Mouse (Mus musculus): Measurements from ENCODE around the gene Trhr2.
"Not testable (repeated sequence)": the region's sequence is repeated elsewhere in the genome, so short reads cannot be mapped to it uniquely, and the experiment has no call there.

The Trhr2 gene

DNA sequence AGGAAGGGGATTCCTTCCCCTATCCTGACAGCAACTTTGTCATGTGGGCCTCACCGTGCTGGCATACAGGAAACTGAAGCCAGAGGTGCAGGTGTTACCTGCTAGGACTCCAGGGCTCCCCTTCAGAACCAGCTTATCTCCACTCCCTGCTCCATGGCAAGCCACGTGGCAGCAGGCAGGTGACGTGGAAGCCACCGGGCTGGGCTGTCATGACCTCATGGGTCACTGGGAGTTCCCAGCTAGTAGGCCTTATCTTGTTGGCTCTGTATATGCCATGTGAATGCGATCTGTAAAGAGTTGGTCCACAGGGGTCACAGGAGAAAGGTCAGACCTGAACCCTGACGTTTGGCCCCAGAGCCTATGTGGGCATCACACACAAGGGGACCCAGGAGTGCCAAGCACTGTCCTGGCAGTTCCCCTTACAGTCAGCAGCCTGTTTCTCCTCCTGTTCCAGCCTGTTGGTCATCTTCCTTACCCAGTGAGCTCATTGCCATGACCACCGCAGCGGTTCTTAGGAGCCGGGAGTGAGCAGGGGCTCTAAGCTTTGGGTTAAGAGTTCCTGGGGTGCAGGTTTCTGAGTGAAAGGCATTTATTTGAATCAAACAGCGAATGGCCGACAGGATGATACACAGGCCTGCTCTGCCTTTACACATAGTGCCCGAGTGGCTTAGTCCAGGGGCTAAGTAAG lies 30.0 kb downstream of the Trhr2 start:
- DNase-seq (ENCODE audit: low spot score): no peak

DNA sequence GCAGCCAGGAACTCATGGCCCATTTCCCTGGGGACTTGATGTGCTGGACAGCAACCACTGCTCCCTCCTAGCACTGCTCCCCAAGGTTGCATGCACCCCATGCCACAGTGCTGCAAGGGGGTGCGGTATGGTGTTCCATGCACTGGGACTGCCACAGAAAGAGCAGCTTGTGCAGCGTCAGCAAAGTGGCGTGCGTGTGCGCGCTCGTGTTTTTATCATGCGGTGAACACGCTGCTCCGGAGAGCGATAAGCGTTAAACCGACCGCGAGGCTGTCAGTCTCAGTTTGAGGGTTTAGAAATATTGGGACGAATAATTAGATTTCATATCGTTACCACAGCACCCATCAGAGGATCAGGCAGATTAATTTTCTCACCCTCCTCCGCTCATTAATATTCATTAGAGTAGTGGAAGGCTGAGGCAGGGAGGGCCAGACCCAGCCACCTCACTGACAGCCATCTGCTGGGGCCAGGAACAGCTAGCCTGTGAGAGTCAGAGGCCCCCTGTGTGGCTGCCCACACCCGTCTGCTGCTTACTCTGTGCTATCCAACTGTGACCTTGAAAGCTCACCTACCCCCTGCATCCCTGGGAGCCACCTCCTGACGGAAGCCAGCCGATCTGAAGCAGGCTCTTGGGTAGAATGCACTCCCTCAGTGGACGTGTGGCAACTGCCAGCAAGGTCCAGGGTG lies 30.9 kb downstream of the Trhr2 start:
- DNase-seq (ENCODE audit: low spot score): no peak

DNA sequence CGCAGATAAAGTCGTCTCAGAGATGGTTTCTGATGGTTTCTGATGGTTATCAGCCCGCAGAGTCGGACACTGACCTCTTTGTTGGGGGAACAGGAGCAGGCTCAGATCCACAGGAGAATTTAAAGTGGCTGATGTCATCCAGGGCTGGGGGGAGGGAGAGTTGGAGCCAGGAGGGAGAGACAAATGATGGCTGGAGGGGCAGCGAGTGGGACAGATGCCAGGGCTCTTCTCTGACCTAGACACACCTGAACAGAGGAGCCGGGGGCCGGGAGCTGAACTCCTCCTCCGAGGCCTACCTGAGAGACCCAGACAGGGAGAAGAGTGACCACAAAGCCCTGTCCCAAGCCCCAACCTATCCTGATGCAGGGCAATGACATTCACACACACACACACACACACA lies 31.5 kb downstream of the Trhr2 start:
- no peak for DNase-seq (ENCODE audit: low spot score)

DNA sequence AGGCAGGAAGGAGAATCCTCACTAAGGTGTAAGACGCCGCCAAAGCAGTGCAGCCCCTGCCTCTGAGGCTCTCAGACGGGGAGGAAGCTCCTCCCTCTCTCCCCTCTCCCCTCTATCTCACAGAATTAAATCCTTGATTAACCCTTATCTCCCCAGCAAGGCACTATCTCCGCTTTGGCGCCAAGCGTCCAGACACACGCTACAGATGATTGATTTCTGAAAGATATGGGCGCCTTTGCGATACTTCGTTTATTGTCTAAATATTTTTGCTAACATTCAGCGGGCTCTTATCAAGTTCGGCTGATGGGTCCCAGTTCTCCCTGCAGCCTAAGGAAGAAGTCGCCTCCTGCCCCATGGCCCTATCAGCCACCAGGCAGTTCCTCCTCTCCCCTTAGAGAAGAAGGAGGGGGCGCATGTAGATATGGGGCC lies 34.4 kb downstream of the Trhr2 start:
- DNase-seq (ENCODE audit: low spot score): no peak

DNA sequence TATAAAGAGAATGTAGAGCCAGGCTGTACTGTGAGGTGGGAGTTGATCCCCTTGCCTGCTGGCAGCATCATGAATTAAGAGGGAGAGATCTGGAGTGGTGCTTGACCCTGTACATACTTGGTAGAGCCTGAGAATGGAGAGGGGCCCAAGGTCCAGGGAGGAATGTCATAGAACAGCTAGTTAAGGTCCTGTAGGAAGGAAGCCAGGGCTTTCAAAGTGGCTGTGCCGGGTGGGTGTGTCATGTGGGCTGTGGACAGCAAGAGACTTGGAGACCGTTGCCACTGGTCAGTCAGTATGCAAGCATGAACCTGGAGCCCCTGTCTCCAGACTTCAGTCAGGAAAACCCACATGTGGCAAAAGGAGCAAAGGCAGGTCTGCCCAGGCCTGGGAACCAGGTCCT lies 35.4 kb downstream of the Trhr2 start:
- DNase-seq (ENCODE audit: low spot score): no peak

DNA sequence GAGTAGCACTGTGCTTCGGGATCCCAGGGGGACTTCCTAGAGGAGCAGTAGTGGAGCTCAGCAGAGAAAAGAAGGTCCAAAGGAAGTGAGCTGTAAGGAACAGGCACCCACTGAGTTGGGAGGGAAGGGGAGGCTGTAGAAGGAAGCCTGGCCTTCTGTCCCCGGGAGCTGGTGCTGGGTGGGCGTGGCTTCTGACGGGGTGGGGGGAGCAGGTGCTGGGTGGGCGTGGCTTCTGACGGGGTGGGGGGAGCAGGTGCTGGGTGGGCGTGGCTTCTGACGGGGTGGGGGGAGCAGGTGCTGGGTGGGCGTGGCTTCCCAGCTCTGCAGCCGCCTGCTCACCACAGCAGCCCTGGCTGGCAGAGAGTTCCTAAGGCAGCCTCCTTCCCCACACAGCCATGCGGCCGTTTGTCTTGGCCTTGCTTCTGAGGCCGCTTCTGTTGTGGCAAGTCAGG lies 36.6 kb downstream of the Trhr2 start:
- DNase-seq (ENCODE audit: low spot score): not testable (repeated sequence)

DNA sequence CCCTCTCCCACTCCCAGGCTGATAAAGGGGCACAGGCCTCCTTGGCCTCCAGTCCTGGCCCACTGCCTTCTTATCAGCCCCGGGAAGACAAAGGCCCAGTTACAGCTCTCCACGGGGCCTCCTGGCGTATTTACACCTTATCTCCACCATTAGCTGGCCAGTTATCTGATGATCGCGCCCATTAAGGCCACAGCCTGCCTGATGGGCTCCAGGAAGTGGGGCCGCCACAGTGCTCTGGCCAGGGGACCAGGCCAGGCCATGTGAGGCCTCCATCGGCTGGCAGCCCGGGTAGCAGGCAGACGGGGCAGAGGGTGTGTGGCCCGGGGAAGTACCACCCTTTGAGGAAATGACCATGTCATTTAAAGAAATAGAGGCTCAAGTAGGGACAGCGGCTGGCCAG lies 37.8 kb downstream of the Trhr2 start:
- DNase-seq (ENCODE audit: low spot score): no peak

DNA sequence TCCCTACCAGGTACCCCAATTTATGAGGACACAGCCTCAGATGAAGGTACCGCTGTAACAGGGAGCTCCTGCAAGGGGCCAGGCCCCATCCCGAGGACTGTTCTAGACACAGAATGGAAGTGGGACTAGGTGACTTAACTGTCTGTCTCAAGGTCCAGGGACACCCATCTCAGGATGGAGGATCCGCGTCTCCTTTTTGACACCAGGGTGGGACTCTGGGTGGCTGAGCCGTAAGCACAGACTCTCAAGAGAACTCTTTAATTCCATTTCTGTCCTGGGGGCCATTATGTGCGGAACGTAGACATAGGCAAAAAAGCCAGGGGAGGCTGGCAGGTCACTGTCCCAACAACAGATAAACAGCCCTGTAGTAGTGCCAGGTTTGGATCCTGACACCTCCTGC lies 38.4 kb downstream of the Trhr2 start:
- DNase-seq (ENCODE audit: low spot score): no peak

DNA sequence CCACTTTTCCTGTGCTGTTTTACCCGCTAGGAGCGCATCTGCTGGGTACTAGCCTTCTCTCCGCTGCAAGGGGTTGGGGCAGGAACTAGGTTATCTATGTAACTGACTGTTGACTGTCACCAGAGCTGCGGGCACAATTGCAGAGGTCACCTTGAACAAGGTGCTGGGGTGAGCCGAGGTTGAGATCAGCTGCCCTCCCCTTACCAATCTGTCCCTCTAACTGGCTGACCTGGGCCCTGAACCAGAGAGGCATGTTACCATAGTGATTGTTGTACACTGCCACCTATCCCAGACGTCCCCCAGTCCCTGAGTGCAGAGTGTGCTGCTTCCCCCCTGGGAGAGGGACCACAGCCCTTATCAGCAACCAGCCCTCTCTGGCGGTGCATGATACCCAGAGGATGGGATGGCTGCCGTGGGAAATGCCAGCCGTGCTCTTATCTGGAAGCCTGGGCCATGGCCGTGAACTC lies 39.1 kb downstream of the Trhr2 start:
- no peak for DNase-seq (ENCODE audit: low spot score)

DNA sequence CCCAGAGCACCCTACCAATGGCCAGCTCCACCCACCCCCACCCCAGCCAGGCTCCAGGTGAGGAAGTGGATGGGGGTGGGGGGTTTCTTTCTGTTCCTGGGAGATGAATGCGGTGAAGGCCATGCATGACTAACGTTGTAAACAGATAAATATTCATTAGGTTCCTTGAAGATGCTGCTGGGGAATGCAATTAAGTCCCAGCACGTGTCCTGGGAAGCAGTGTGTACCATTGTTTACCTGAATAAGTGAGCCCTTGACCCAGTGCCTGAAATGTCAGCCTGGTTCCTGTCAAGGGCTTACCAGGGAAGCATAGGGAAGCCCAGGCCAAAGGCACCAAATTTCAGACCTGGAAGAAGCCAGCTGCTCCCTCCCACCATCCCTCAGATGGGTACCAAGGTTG lies 40.0 kb downstream of the Trhr2 start:
- DNase-seq (ENCODE audit: low spot score): no peak

DNA sequence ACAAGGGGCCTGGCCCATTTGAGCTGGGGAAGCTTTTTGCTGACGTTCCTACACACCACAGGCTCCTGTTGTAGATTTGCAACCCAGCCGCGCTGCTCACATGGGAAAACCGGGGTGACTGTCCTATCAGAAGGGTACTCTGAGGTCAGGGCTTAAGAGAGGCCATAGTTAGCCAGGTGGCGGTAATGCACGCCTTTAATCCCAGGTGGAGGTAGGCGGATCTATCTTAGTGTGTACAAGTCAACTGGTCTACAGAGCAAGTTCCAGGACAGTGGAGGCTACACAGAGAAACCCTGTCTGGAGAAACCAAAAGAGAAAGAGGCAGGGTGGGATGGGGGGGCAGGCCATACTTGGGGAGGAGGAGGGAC lies 40.9 kb downstream of the Trhr2 start:
- no peak for DNase-seq (ENCODE audit: low spot score)

DNA sequence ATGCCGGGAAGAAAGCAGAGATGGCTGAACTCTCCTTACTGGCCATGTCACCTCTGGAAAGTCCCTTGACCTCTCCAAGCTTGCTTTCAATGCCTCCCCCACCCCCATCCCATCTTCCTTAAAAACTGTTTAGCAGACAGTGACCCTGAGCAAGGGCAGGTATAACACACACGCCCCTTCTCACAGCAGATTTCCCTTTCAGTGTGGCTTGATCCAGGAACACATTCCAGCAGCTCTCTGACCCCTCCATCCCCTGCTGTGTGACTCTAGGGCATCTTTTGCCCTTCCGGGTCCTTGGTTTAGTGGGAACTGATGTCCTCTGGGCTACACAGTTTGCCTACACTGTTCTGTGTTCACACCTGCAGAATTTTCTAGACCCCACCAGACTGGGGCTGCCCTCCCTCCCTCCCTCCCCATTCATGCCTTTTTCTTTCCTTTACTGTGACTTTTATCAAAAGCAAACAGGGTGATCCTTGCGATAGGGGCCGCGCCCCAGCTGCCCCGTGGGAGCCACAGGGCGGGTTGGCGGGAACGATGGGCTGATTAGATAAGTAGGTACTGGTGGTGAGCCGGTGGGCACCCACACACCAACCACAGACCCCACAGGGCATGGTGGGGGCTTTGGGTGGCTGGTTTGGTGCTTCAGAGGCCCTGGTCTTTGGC lies 41.4 kb downstream of the Trhr2 start:
- DNase-seq (ENCODE audit: low spot score): no peak

DNA sequence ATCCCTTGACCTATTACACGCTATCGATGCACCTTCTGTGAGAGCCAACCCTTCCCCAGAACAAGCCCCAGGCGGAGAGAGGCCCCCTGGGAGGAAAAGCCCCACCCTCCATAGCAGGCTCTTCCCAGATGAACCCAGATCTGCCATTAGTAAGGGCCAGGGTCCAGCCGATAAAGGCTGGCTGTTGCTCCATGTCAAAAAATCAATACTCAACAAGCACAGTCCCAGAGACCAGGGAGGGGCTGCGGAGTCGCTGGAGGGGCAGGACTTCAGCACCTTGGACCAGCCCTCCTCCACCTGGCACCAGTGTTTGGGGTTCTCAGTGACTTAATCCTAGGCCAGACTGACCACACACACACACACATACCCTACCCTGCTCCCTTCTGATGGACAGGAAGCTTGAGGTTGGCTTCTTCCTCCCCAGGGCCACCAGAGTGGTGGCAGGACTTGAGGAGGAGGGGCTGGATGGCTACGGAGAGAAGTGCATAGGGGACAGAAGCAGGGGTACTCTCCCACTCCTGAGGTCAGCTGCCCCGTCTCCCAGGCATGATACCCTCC lies 42.5 kb downstream of the Trhr2 start:
- no peak for DNase-seq (ENCODE audit: low spot score)

DNA sequence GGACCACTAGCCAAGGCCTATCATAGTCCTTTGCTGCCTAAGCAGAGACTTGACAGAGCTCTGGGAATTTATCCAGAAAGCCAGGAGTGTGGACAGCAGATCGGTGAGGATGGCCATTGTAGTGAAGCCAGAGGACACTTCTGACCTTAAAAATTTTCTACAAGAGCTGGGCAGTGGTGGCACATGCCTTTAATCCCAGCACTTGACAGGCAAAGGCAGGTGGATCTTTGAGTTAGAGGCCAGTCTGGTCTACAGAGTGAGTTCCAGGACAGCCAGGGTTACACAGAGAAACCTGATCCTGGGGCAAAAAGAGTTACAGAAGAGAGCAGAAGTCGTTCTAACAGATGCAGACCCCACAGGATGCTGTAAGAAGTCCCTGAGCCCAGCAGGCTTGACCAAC lies 44.1 kb downstream of the Trhr2 start:
- no peak for DNase-seq (ENCODE audit: low spot score)

DNA sequence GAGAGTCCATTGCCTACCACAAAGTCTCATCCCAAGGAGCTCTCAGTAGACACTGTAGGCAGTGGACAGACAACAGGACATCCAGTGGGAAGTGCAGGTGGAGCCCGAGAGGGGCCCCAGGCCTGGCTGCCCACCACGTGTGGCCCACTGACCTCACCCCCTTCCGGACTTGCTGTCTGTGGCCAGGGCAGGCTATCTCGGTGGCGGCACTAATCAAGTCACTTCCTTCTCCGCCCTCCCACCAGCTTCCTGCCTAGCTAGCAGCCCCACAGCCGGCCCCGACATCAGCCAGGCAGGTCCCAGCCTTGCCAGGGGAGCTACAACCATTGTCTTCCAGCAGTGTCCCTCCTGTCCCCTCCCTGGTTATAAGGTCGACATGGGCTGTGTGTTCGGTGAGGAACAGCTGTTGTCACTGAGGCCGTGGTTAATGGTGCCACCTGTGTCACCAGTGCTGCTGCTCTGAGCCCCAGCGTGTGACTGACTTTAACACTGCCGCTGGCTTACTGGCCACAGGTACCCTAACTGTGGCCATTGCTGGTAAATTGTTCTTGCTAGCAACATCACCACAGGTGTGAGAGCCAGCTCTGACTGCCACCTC lies 45.5 kb downstream of the Trhr2 start:
- DNase-seq (ENCODE audit: low spot score): no peak

DNA sequence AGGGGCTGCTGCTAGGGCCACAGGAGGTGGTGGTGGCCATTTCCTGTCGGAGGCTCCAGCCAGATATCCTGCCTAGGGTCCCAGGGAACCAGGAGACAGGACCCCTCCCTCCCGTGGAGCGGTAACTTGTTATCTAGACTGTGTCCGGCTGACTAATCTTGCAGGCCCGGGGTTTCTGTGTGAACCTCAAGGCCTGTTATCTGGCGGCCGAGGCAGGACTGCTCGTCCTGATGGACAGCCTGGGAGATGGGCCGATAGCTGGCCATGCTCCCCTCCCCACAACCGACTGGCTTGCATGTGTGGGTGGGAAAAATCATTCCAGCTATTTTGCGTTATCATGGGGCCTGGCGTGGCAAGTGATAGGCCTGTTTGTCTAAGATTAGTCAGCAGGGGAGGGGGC lies 47.2 kb downstream of the Trhr2 start:
- DNase-seq (ENCODE audit: low spot score): no peak

DNA sequence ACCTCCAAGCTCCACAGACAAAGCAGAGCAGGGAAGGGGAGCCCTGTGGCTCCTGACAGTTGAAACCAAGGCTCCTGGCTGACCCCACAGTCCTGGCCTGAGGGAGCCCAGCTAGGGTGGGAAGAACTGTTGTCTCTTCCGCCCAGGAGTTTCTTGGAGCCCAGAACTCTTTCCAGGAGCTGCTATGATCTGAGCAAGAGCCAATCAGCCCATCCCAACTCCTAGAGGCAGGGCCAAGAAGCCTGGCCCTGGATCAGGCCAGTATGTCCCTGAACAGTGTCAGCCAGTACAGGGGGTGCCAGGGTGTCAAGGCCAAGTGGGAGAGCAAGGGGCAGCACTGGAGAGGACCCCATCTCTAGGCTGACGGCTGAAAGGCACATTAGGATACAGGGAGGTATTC lies 48.0 kb downstream of the Trhr2 start:
- DNase-seq (ENCODE audit: low spot score): no peak

DNA sequence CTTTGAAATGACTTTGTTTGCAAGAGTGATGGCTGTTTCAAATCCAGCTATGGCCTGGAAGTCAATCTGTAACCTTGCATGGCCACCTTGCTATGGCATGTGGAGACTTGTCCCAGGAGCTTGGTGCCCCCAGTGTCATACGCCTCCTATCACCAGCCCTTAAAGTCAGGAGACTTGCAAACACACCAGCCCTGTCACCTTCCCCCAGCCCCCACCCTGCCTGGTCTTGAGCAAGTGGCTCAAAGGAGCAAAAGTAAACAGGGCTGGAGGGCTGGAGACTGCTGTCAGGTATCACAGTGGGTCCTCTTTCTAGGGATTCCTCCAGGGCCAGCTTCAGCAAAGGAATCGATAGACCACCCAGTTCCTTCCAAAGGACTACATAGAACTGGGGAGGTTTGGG lies 49.4 kb downstream of the Trhr2 start:
- DNase-seq (ENCODE audit: low spot score): no peak

DNA sequence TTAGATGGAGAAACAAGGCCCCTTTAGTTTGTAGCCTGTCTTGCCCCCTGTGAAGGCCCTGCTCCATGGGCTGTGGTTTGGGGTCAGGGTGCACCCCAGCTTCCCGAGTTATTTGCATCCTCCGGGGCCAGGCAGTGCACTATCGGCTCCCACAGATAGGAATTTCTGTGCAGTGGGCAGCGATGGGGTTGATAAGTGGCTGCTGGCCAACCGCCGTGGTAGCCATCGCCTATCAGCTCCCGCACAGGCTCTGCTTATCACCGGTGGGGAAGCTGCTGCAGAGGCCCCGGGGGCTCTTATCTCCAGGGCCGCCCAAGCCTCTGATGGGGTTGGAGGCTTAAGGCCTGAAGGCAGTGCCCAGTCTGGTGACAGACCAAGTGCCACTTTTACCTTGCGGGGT lies 51.3 kb downstream of the Trhr2 start:
- DNase-seq (ENCODE audit: low spot score): no peak

DNA sequence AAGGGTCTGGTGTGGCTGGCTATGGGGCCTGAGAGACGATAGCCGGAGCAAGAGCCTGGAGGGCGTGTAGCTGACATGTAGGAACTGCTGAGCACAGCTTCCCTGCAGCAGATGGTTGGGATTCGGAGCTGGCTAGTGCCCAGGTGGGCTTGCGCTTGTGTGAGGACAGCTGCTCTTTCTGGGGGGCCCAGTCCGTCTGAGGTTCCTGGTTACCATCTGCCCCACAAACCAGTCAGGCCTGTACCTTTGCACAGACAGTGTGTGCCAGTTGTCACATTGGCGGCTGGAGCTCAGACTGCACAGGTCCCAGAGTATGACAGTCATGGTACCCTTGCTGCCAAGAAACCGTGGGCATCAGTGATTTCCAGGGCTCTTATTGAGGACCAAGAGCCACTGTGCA lies 52.7 kb downstream of the Trhr2 start:
- no peak for DNase-seq (ENCODE audit: low spot score)

All from ovary, postnatal 10 days (tissue).